Mouse (Mus musculus) kidney, adult 2 months (tissue): Measurements from ENCODE around the gene Angel2.

Source experiments
- CTCF ChIP-seq: fragments of 200-500 bp; conservative IDR thresholded peaks from 2 replicates; pipeline ENCODE4 v1.5.1; 2011; ENCODE audit warnings: low read depth, mild to moderate bottlenecking, control low read depth, low read length, moderate library complexity, mixed read lengths; ENCODE audit not compliant: insufficient read depth, insufficient read length
- POLR2A ChIP-seq: fragments of 200-500 bp; IDR thresholded peaks from one replicate; pipeline ENCODE4 v1.6.1; 2011; ENCODE audit warnings: low read depth, low read length, control low read depth

GRCm38 (mm10) chr1:190888646-190889045 is 36.3 kb upstream of the Angel2 start:
- TF ChIP-seq POLR2A (no peak), CTCF (no peak)
